Mouse (Mus musculus): ENCODE results near the gene Intu. TPM values are rescaled to one million over a fixed set of nuclear protein-coding genes. Genes with fewer than 3 reads are reported as not detected.
A peak's percentile ranks its signal among the peaks of the same experiment; 100 is the strongest.

Intu gene
- total and polyA plus RNA-seq, 2 experiments from 2014 or later = 3.2 to 10.5 TPM

- peaks cover 6% of the 10 kb centered on the region; the same call in 1 of the 2 replicates for H3K4me1 ChIP-seq (ENCODE audit: insufficient read depth)
- H3K9me3 ChIP-seq (ENCODE audit: low read length) = no peaks in the 10 kb centered on the region
- TF ChIP-seq CTCF (IDR thresholded peaks at IDR 0.05; ENCODE audit: low read depth) = no peak
- no peak overlapping the region for H3K9ac ChIP-seq
- no peak overlapping the region for H3K27ac ChIP-seq (ENCODE audit: low read depth, low read length)
- ATAC-seq = no peak
- no peak for DNase-seq
- no peaks in the 10 kb centered on the region; the same call in 1 of the 2 replicates for H3K27me3 ChIP-seq (ENCODE audit: insufficient read depth, low read length)
- H3K4me3 ChIP-seq (ENCODE audit: low read depth, low read length) = no peak overlapping the region
- no peak overlapping the region for H3K4me2 ChIP-seq (ENCODE audit: low read depth)
- WGBS = 27% methylated on average over 9 of the region's 9 CpGs
- no peaks in the 10 kb centered on the region for H3K36me3 ChIP-seq (ENCODE audit: insufficient read depth)
These were observed 2.8 kb upstream of the Intu start for GRCm38 (mm10) chr3:40527976-40528950.

DNA sequence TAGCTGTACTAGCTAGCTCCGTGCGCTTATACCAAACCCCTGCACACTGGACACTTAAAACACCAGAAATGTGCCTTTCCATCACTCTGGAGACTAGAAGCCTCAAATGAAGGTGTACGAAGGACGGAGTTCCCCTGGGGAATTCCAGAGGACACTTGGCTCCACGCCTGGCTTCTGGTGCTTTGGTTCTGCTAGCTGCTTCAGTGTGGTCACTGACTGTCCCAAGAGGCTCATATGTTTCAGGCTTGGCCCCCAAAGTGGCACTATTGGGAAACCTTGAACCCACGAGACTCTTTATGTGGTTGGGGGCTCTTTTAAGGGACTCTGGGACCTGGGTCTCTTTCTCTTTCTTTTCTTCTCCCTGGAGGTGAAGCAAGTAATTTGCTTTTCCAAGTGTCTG, 2.1 kb upstream of the Intu start:
- Histone ChIP-seq H3K36me3 (ENCODE audit: insufficient read depth) (no peaks in the 10 kb centered on the region), H3K4me3 (ENCODE audit: low read depth, low read length) (no peak overlapping the region), H3K4me2 (ENCODE audit: low read depth) (no peak overlapping the region), H3K4me1 (ENCODE audit: insufficient read depth) (peaks cover 6% of the 10 kb centered on the region; the same call in 1 of the 2 replicates), H3K9me3 (ENCODE audit: low read length) (no peaks in the 10 kb centered on the region), H3K27ac (ENCODE audit: low read depth, low read length) (no peak overlapping the region), H3K9ac (no peak overlapping the region), H3K27me3 (ENCODE audit: insufficient read depth, low read length) (no peaks in the 10 kb centered on the region; the same call in 1 of the 2 replicates)
- DNase-seq (no peak), ATAC-seq (no peak)
- no peak for TF ChIP-seq CTCF (IDR thresholded peaks at IDR 0.05; ENCODE audit: low read depth)
- 80% methylated on average over 6 of the region's 6 CpGs for WGBS

- H3K4me2 ChIP-seq (ENCODE audit: low read depth) = peak overlapping the region; percentile 92
- H3K4me1 ChIP-seq (ENCODE audit: insufficient read depth) = peaks cover 6% of the 10 kb centered on the region; the same call in 1 of the 2 replicates
- H3K9ac ChIP-seq = 0 out of 2 replicates have a peak overlapping the region, but pooled peaks have one; percentile 51
- no peak for ATAC-seq
- H3K36me3 ChIP-seq (ENCODE audit: insufficient read depth) = no peaks in the 10 kb centered on the region
- no peak for DNase-seq
- no peak overlapping the region for H3K27ac ChIP-seq (ENCODE audit: low read depth, low read length)
- no peaks in the 10 kb centered on the region; the same call in 1 of the 2 replicates for H3K27me3 ChIP-seq (ENCODE audit: insufficient read depth, low read length)
- 16% methylated on average over 7 of the region's 7 CpGs for WGBS
- peak overlapping the region; percentile 56 for H3K4me3 ChIP-seq (ENCODE audit: low read depth, low read length)
- no peaks in the 10 kb centered on the region for H3K9me3 ChIP-seq (ENCODE audit: low read length)
- TF ChIP-seq CTCF (IDR thresholded peaks at IDR 0.05; ENCODE audit: low read depth) = no peak
These were observed 241 bp upstream of the Intu start for GRCm38 (mm10) chr3:40530845-40531244.

DNA sequence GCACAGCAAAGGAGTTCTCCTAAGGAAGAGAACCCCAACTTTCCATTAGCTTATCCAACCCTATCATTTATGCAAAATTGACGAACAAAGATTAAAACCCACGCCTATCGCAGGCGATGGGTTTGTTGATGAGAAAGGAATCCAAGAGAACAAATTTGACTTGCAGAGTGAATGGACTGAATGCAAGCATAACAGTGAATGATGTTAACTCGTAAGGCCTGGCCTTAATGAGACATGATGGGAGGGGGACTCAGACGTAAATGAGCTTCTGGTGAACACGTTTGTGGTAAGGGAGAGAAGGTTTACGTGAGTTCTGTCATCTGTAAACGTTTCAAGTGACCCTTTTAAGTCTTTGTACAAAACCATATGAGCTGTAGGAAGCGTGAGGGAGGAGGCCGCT, 1.2 kb downstream of the Intu start:
- DNase-seq = no peak
- Histone ChIP-seq H3K4me2 (ENCODE audit: low read depth) (peak overlapping the region; percentile 92), H3K4me1 (ENCODE audit: insufficient read depth) (peaks cover 6% of the 10 kb centered on the region; the same call in 1 of the 2 replicates), H3K4me3 (ENCODE audit: low read depth, low read length) (peak overlapping the region; percentile 56), H3K9ac (peak overlapping the region; percentile 51; the same call in 1 of the 2 replicates), H3K36me3 (ENCODE audit: insufficient read depth) (no peaks in the 10 kb centered on the region), H3K27me3 (ENCODE audit: insufficient read depth, low read length) (no peaks in the 10 kb centered on the region; the same call in 1 of the 2 replicates), H3K9me3 (ENCODE audit: low read length) (no peaks in the 10 kb centered on the region), H3K27ac (ENCODE audit: low read depth, low read length) (no peak overlapping the region)
- no peak for TF ChIP-seq CTCF (IDR thresholded peaks at IDR 0.05; ENCODE audit: low read depth)
- 9% methylated on average over 11 of the region's 11 CpGs for WGBS
- no peak for ATAC-seq

DNA sequence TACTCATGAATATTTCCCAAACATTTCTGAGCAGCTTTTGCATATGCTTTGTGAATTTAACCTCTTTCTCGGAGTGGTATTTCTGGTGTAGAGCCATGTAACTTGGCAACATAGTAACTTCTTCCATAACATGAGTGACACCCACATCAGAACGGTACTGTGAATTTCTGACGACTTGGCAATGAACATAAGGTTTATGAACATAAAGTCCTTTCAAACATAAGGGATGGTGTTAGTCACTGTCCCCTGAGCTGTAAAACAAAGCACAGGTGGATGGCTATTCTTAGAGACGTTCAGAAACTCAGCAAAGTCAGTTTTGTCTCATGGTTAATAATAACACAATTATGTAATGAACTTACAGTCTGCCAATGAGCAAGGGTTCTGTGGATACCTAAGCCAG, 3.1 kb downstream of the Intu start:
- Histone ChIP-seq H3K36me3 (ENCODE audit: insufficient read depth) (no peaks in the 10 kb centered on the region), H3K4me2 (ENCODE audit: low read depth) (no peak overlapping the region), H3K4me1 (ENCODE audit: insufficient read depth) (peaks cover 6% of the 10 kb centered on the region; the same call in 1 of the 2 replicates), H3K9me3 (ENCODE audit: low read length) (no peaks in the 10 kb centered on the region), H3K9ac (no peak overlapping the region), H3K27ac (ENCODE audit: low read depth, low read length) (no peak overlapping the region), H3K4me3 (ENCODE audit: low read depth, low read length) (no peak overlapping the region), H3K27me3 (ENCODE audit: insufficient read depth, low read length) (no peaks in the 10 kb centered on the region; the same call in 1 of the 2 replicates)
- WGBS = 46% methylated on average over 4 of the region's 4 CpGs
- DNase-seq = no peak
- no peak for ATAC-seq
- TF ChIP-seq CTCF (IDR thresholded peaks at IDR 0.05; ENCODE audit: low read depth) = no peak

DNA sequence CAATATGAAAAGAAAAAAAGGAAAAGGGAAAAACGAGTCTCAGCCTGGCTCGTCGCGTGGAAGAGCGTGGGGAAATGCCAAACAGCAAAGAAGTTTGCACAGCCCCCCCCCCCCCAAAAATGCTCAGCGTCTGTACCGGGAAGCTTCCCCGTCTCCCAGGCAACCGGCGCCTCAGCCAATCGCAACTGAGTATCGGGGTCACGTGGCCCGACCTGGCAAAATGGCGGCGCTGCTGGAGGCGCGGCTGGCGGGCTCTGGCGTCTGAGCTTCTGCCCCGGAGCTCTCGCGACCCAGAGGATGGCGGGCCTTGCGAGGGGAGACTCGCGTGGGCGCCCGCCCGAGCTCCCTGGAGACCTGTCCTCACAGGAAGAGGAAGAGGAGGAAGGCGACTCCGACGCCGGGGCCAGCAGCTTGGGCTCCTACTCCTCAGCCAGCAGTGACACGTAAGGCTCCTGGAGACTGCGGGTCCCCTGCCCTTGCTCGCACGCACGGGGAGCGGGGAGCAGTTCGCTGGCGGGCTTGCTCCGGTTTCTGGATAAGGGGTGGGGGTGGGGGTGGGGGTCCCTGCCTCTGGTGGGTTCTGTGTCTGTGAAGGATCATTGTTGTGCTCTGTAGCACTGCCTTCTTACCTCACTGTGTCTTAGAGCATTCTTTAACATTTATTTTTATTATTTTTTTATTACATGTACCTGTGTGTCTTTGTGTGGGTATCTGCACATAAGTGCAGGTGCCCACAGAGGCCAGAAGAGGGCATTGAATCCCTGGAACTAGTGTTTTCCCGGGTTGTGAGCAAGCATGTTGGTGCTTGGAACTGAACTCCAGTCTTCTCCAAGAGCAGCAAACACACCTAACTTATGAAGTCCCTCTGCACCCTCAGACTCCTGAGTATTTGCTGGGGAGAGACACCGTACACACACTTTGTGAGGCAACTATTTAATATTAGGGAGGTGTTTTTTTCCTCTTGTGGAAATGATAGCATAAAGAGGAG, 9.8 kb downstream of the Intu start:
- Histone ChIP-seq H3K4me3 (ENCODE audit: low read depth, low read length) (peak overlapping the region; percentile 82), H3K9ac (peak overlapping the region; percentile 70), H3K4me2 (ENCODE audit: low read depth) (peak overlapping the region; percentile 57), H3K4me1 (ENCODE audit: insufficient read depth) (no peaks in the 10 kb centered on the region), H3K36me3 (ENCODE audit: insufficient read depth) (no peaks in the 10 kb centered on the region), H3K27ac (ENCODE audit: low read depth, low read length) (peak overlapping the region; percentile 78), H3K9me3 (ENCODE audit: low read length) (no peaks in the 10 kb centered on the region), H3K27me3 (ENCODE audit: insufficient read depth, low read length) (no peaks in the 10 kb centered on the region)
- 4% methylated on average over 45 of the region's 45 CpGs for WGBS
- TF ChIP-seq CTCF (IDR thresholded peaks at IDR 0.05; ENCODE audit: low read depth) = peak; percentile 35
- DNase-seq (peak; percentile 94), ATAC-seq (peak; percentile 98)
